Mouse (Mus musculus) CD4-positive, CD25-positive, alpha-beta regulatory T cell, adult 9 weeks (primary cell): ENCODE results near the gene Pim3. TPM values are rescaled to one million over a fixed set of nuclear protein-coding genes. Genes with fewer than 3 reads are reported as not detected.

Experiments
- polyA plus RNA-seq: library from polyadenylated mRNA; unstranded; fragments of 100-300 nt; shearing (Covaris generic); gene quantifications from one replicate; pipeline ENCODE4 v1.2.1, GENCODE M21; 2017

Pim3 gene
- polyA plus RNA-seq: 4.1 TPM

DNA sequence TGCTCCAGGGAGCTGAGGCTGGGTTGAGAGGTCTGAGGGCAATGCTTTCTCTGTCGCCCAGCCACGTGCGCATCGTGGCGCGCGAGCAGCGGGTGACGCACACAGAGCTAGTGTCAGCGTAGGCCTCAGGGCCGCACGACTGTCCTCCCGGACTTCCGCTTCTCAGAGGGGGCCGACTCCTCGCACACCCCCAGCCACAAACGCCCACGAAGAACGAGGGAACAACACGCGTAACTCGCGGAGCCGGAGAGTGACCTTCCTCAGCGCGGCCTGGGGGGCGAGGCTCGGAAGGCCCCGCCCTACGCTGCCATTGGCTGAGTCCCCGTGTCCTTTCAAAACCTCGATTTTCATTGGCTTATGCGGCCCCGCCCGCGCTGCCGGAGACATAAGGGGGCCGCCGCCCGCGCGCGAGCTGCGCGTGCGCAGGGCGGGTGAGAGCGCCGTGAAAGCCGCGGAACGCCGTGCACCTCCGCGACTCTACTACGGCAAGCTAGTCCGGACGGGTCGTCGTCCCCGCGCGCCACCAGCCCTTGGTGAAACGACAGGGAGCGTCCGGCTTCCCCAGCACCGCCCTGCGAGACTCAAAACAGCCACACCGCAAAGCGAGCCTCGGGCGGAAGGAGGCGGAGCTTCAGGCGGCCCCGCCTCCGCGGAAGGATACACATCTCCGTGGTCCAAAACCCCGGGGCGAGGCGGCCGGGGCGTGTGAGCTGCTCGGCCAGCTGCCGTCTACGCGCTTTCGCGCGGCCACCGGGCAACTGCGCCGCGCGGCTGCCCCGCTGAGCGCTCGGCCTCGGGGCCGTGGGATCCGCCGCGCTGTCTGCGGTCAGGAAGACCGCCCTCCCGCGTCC lies at the start of gene Pim3:
Gene Pim3 (plus strand): TSS at position 415 of the 851 bp plus-strand sequence.

DNA sequence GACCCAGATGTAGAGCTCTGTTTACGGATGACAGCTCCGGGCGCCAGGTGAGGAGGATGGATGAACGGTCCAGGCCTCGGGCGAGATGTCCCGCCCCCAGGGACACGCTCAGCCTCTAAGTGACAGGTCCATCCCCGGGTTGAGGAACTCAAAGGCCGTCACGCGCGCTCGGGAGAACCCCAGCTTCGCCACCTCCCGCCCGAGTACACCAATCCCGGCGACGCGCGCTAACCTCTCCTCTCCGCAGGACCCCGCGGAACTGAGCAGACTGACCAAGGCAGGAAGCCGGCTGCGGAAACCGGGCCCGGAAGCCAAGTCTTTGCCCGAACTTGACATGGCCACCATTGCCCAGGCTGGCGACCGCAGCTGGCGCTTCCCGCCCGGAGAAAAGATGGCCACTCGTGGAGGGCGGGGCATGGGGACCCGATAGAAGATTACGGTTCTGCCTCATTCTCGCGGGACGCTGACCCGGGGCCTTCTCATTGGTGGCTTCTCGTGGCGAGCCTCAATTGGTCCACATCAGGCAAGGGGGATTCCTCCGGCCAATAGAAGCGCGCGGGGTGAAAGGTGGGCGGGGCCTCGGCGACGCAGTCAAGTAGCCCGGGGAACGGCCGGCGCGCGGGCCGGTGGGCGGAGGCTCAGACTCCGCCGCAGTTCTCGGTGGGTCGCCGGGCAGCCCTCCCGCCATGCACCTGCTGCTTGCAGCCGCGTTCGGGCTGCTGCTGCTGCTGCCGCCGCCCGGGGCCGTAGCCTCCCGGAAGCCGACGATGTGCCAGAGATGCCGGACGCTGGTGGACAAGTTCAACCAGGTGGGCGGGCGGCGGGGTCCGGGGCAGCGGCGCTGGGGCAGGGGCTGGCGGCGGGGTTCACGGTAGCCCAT lies 42.7 kb upstream of the Pim3 start, which contains the start of the genes Alg12 and Creld2:
Gene Alg12 (minus strand): TSS at position 293 of the 880 bp plus-strand sequence.
Gene Creld2 (plus strand): TSS at position 621 of the 880 bp plus-strand sequence.

Other genes starting within 250 kb of the Pim3 start
- gene Brd1, start 128.0 kb upstream of the Pim3 start, polyA plus RNA-seq: 11.6 TPM
- gene Zbed4, start 110.5 kb upstream of the Pim3 start, polyA plus RNA-seq: 2.9 TPM
- 17.5 TPM for gene Alg12, start 42.9 kb upstream of the Pim3 start, polyA plus RNA-seq
- 11.9 TPM for gene Creld2, start 42.5 kb upstream of the Pim3 start, polyA plus RNA-seq
- gene Ttll8, start 92.2 kb downstream of the Pim3 start, polyA plus RNA-seq: not detected
- not detected for gene Mlc1, start 116.8 kb downstream of the Pim3 start, polyA plus RNA-seq
- not detected for gene Mov10l1, start 120.7 kb downstream of the Pim3 start, polyA plus RNA-seq
- not detected for gene Panx2, start 197.5 kb downstream of the Pim3 start, polyA plus RNA-seq
- 48.7 TPM for gene Trabd, start 212.9 kb downstream of the Pim3 start, polyA plus RNA-seq
- 4.5 TPM for gene Selenoo, start 226.9 kb downstream of the Pim3 start, polyA plus RNA-seq